Mouse (Mus musculus) lung, adult 10 weeks (tissue): ENCODE measurements around the gene Tmem208. TPM values are rescaled to one million over a fixed set of nuclear protein-coding genes. Genes with fewer than 3 reads are reported as not detected.

ENCODE experiments used
- polyA plus RNA-seq: library from polyadenylated mRNA; stranded (reverse); fragments of 350-450 nt; fragmentation: Illumina TruSeq; extraction: RNeasy Lipid Tissue Mini Kit (QIAGEN cat#74804); gene quantifications from one replicate; pipeline ENCODE4 v1.2.3, GENCODE M21; 2014; ENCODE audit warnings: low read depth, low replicate concordance; ENCODE audit not compliant: insufficient read depth

Tmem208 gene
- 113 TPM for polyA plus RNA-seq

GRCm38 (mm10) chr8:105326141-105326672 is at the start of gene Tmem208, which contains the start of gene Lrrc29:
Gene Tmem208, plus strand, starts transcription at chr8:105326354.
Gene Lrrc29, minus strand, starts transcription at chr8:105326278.

GRCm38 (mm10) chr8:105289805-105290460 is 36.2 kb upstream of the Tmem208 start, which contains the start of gene 4931428F04Rik:
Gene 4931428F04Rik, minus strand, starts transcription at chr8:105289864.

GRCm38 (mm10) chr8:105295895-105296573 is 30.1 kb upstream of the Tmem208 start, which contains the start of gene Exoc3l:
Gene Exoc3l, minus strand, starts transcription at chr8:105296101.

DNA sequence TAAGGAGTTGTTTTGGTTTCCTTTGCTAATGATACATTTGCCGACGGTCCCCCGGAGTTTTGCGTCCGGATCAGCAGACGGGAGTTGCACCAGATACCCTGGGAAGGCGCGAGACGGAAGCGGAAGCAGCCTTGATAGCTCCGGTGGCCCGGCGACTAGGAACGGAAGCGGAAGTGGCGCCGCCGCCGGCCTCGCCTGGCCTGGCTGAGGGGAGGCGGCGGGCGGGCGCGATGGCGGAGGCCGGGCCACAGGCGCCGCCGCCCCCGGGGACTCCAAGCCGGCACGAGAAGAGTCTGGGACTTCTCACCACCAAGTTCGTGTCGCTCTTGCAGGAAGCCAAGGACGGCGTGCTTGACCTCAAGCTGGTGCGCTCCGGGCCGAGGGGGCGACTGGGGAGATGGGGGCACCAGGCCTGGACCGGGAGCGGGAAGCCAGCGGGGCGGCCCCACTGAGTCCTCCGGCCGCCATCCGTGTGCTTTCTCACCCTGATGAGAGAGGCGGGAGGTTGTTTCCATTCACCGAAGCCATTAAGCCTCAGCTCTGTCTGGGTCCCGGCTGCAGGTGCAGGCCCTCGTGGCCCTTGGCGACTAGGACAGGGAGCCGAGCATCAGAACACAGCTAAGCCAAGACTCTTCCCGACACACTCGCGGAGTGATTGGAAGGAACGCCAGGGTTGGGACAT is 28.5 kb upstream of the Tmem208 start, which contains the start of gene E2f4:
Gene E2f4 (plus strand): TSS at position 153 of the 682 bp plus-strand sequence.

DNA sequence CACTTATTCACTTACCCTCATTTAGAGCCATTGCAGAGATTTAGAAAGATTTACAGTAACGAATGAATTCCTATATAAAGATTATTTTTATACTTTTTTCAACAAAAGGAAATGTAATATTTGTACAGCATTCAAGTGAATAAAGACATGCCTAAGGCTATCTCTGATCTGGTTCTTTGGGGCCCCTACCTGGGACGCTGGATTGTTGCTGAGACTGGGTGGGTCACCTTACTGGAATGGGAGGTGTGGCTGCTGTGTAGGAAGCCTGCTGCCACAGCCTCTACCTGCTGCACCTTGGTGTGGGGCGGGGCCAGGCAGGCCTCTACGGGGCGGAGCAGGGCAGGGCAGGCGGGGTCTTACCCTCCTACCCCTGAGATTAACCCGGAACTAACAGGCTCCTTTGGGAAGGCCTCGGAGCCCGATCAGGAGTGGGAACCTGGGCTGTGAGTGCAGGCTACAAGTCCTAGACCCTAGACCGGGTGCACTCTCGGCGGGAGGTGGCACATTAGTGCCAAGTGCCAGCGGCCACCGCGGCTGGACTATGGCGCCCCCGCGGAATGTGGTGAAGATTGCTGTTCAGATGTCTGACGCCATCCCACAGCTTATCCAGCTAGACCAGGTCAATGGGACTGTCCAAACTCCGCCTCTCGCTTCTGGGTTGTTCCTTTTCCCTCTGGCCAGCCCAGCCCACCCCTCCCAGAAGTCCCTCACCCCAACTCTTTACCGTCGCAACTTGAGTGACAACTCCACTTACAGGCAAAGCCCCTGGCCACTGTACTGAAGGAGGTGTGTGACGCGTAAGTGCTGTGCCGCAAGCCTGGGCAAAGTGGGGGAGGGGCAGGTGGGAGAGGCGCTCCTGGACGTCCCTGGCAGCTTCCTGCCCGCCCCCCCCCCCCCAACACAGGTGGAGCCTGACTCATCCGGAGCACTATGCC is 20.7 kb upstream of the Tmem208 start, which contains the start of gene Elmo3:
Gene Elmo3 (plus strand): TSS at position 391 of the 935 bp plus-strand sequence.

DNA sequence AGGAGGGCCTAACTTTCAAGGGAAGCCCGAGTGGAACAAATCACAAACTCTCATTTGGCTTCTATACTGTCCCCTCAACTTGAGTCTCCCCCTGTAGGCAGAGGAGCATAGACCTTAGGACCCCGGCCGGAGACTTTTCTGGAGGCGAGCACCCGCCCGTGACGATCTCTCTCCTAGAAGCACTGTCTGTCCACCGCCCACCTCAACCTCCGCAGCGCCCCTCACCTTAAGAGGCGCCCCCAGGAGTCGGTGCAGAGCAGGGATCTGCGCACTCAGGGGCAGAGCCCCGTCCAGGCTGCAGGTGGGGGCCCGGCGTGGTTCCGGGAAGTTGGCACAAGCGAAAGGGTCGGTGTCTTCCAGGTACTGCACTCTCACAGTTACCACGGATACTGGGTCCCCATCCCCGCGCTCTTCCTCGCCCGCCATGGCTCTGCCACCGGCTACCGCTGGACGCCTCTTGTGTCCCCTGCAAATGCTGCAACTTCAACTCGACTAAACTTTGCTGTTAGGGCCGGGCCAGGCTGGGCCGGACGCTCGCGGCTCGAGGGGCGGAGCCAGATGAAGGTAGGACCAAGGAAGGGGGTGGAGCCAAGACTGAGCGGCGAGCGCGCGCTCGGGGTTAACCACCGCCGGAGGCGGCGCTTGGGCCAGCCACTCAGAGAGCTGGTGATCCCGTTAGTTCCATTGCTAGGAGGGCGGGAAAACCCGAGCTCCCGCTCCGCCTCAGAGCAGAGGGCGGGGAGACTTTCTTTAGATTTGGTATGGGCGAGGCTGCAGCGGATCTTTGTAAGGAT is 21.5 kb downstream of the Tmem208 start, which contains the start of gene Fhod1:
Gene Fhod1 (minus strand): TSS at position 526 of the 794 bp plus-strand sequence.

DNA sequence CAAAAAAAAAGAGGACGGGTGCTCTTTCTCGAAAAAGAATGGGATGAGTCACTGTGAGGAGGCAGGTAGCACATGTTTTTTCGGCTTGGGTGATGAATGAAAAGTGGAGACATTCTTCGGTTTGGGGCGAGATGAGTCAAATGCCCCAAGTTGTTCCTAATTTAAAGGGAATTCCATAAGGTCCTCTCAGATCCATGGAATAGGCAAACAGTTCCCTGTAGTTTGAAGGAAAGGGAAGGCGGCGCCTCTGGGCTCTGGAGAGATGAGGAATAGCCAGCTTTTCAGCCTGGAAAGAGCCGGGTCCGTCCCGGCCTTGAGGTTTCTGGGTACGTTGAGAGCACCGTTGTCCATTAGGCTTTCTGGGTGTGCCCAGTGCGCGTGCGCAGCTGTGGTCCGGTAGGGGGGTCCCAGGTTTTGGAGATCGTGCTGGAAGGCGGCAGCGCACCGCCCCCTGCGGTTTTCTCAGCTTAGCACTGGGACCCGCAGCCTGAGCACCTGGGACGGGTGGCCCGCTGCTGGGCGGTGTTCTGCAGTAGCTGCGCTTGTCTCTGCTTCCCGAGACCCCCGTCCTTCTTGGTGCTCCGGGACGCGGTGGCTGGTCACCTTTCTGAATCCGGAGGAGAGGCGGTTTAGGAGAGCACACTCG is 22.4 kb downstream of the Tmem208 start, which contains the start of gene Slc9a5:
Gene Slc9a5 (plus strand): TSS at position 394 of the 646 bp plus-strand sequence.

DNA sequence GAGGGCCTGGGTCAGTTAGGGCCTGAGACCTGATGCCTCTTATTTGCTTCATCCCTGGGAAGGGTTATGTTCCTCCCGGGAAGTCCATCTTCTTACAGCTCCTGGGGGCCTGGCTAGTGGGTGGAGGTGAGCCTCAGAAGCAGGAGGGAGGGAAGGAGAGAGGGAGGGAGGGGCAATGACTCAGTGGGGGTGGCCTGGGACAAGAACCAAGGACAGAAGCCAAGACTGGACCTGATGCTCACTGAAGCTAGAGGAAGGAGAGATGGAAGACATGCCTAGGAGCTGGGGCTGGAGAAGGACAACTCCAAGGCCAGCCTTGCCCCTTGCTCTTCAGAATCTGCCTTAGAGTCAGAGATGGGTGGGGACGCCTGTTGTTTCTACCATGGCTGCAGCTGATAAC is 46.9 kb downstream of the Tmem208 start, which contains the start of gene Plekhg4:
Gene Plekhg4 (plus strand): TSS at position 243 of the 400 bp plus-strand sequence.

Other genes with a start within 250 kb of the Tmem208 start
- not detected for gene Ces3b, start 242.6 kb upstream of the Tmem208 start, polyA plus RNA-seq
- gene Ces4a, start 194.6 kb upstream of the Tmem208 start, polyA plus RNA-seq: not detected
- gene Cbfb, start 155.7 kb upstream of the Tmem208 start, polyA plus RNA-seq: 23.6 TPM
- gene D230025D16Rik, start 101.2 kb upstream of the Tmem208 start, polyA plus RNA-seq: 38.2 TPM
- 8.7 TPM for gene B3gnt9, start 71.2 kb upstream of the Tmem208 start, polyA plus RNA-seq
- 16.5 TPM for gene Tradd, start 61.7 kb upstream of the Tmem208 start, polyA plus RNA-seq
- gene Fbxl8, start 61.7 kb upstream of the Tmem208 start, polyA plus RNA-seq: 4.6 TPM
- 7.8 TPM for gene Hsf4, start 56.6 kb upstream of the Tmem208 start, polyA plus RNA-seq
- 8.8 TPM for gene Nol3, start 50.2 kb upstream of the Tmem208 start, polyA plus RNA-seq
- 1.3 TPM for gene 4931428F04Rik, start 36.5 kb upstream of the Tmem208 start, polyA plus RNA-seq
- 11.1 TPM for gene Exoc3l, start 30.3 kb upstream of the Tmem208 start, polyA plus RNA-seq
- gene E2f4, start 28.7 kb upstream of the Tmem208 start, polyA plus RNA-seq: 36.6 TPM
- 14.7 TPM for gene Elmo3, start 20.8 kb upstream of the Tmem208 start, polyA plus RNA-seq
- gene Lrrc29, start 76 bp upstream of the Tmem208 start, polyA plus RNA-seq: 1.3 TPM
- 28.9 TPM for gene Fhod1, start 21.6 kb downstream of the Tmem208 start, polyA plus RNA-seq
- 1.9 TPM for gene Slc9a5, start 22.5 kb downstream of the Tmem208 start, polyA plus RNA-seq
- gene Plekhg4, start 46.9 kb downstream of the Tmem208 start, polyA plus RNA-seq: 0.29 TPM
- 0.21 TPM for gene Kctd19, start 87.1 kb downstream of the Tmem208 start, polyA plus RNA-seq
- gene Lrrc36, start 87.2 kb downstream of the Tmem208 start, polyA plus RNA-seq: 6.2 TPM
- 588 TPM for gene Tppp3, start 145.2 kb downstream of the Tmem208 start, polyA plus RNA-seq
- 33.8 TPM for gene Zdhhc1, start 170.5 kb downstream of the Tmem208 start, polyA plus RNA-seq
- 0.74 TPM for gene Hsd11b2, start 192.4 kb downstream of the Tmem208 start, polyA plus RNA-seq
- gene Atp6v0d1, start 239.7 kb downstream of the Tmem208 start, polyA plus RNA-seq: 95.5 TPM